Mouse (Mus musculus) C2C12 (cell line): ENCODE results near the gene Cadm1.

Experiments used
- CEBPB ChIP-seq: IDR thresholded peaks from one replicate; pipeline ENCODE4 v1.6.1; 2011; ENCODE audit warnings: low read depth, mild to moderate bottlenecking, control low read depth, moderate library complexity
- CTCF ChIP-seq: IDR thresholded peaks from one replicate; pipeline ENCODE4 v1.5.1; 2011; ENCODE audit not compliant: control insufficient read depth, insufficient read depth, insufficient read length
- FOSL1 ChIP-seq: IDR thresholded peaks from one replicate; pipeline ENCODE4 v1.8.0; 2011; ENCODE audit warnings: mild to moderate bottlenecking, low read length; ENCODE audit not compliant: poor library complexity, insufficient read depth, severe bottlenecking
- MAX ChIP-seq: IDR thresholded peaks from one replicate; pipeline ENCODE4 v1.6.1; 2011; ENCODE audit warnings: mild to moderate bottlenecking, control low read depth
- MYOD1 ChIP-seq: IDR thresholded peaks from one replicate; pipeline ENCODE4 v1.6.1; 2011; ENCODE audit warnings: low read depth; ENCODE audit not compliant: control insufficient read depth, insufficient read length
- MYOG ChIP-seq: IDR thresholded peaks from one replicate; pipeline ENCODE4 v1.6.1; 2011; ENCODE audit not compliant: control insufficient read depth, insufficient read length; ENCODE audit errors: extremely low read depth
- USF1 ChIP-seq: IDR thresholded peaks from one replicate; pipeline ENCODE4 v1.6.1; 2011; ENCODE audit warnings: low read depth, mild to moderate bottlenecking, control low read depth, moderate library complexity

GRCm38 (mm10) chr9:47533461-47533860 lies 3.5 kb downstream of the Cadm1 start:
- TF ChIP-seq CTCF (no peak), MYOG (no peak), USF1 (no peak), CEBPB (no peak), MYOD1 (no peak), MAX (no peak), FOSL1 (no peak)
